Mouse (Mus musculus): ENCODE data around the gene Zfp646. TPM values are rescaled to one million over a fixed set of nuclear protein-coding genes. Genes with fewer than 3 reads are reported as not detected.
"Not testable (repeated sequence)": the region's sequence is repeated elsewhere in the genome, so short reads cannot be mapped to it uniquely, and the experiment has no call there.

Zfp646 gene
- total RNA-seq, 2 experiments from 2014 or later = 36.3 to 38.0 TPM

- no peak for DNase-seq
- intact Hi-C loops (cut with DNase I) = no loop called here
Measured at GRCm38 (mm10) chr7:127879301-127879700, 3.3 kb downstream of the Zfp646 start.

GRCm38 (mm10) chr7:127880431-127880830 is 4.4 kb downstream of the Zfp646 start:
- DNase-seq = no peak
- intact Hi-C loops (cut with DNase I) = no loop called here

DNA sequence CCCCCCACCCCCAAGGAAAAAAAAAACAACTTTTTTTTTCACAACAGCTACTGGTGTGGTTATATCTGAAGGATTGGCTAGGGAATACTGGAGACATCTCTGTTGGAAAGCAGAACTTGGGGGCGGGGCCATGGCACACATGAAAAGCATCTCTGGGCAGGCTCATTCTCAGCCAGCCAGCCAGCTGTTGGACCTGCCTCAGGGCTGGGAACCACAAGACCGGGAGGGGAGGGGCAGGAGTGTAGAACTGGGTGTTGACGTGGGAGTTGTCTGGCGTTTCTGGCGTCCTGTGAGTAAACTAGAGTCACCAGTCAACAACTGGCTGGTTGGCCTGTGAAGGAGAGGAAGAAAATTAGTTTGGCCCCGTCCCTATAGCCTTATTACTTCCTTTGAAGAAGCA is 9.9 kb downstream of the Zfp646 start:
- intact Hi-C loops (cut with DNase I) = no loop called here
- DNase-seq = no peak

GRCm38 (mm10) chr7:127886551-127886950 is 10.5 kb downstream of the Zfp646 start:
- DNase-seq = no peak
- intact Hi-C loops (cut with DNase I) = no loop called here

GRCm38 (mm10) chr7:127887191-127887590 is 11.2 kb downstream of the Zfp646 start:
- intact Hi-C loops (cut with DNase I) = no loop called here
- no peak for DNase-seq

DNA sequence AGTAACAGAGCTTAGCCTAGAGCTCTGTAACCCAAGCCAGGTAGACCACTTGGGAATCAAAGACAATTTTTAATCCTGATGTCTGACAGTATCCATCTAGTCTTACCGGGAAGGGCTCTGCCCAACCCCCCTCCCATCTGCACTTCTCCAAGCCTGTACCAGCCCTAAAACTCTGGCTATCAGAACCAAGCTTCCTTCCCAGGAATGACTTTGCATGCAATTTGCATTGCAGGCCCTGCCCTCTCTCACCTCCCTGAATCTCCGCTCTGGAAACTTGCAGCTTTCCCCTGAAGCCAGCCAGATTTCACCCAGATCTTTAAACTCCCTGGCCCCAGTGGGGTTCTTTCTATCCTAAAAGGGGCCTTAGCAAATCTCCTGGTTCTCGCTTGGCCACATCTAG is 11.8 kb downstream of the Zfp646 start:
- no peak for DNase-seq
- intact Hi-C loops (cut with DNase I) = no loop called here

GRCm38 (mm10) chr7:127888821-127889220 is 12.8 kb downstream of the Zfp646 start:
- DNase-seq = no peak
- intact Hi-C loops (cut with DNase I) = no loop called here

GRCm38 (mm10) chr7:127890798-127891197 is 14.8 kb downstream of the Zfp646 start, which contains the start of gene Prss53:
Gene Prss53 (minus strand): TSS chr7:127890970.
- intact Hi-C loops (cut with DNase I) = no loop called here
- no peak for DNase-seq

GRCm38 (mm10) chr7:127894480-127894879 is 18.5 kb downstream of the Zfp646 start:
- DNase-seq = no peak
- intact Hi-C loops (cut with DNase I) = no loop called here

DNA sequence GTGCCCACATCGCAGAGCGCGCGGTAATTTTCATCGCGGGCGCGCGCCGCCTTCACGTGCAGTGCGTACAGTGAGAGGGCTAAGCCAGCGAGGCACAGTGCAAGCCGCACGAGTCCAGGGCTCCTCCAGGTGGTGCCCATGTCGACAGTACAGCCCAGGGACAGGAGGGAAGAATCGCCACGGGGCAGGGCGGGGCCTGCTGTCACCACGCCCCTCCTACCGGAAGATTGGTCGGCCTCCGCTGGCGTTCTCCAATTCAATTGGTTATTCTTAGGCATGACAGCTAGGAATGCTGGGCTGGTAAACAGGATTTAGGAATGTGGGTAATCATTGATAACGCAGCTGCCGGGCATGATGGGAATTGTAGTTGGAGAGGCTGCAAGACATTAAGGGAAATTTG is 19.4 kb downstream of the Zfp646 start, which contains the start of the genes Gm21974 and Vkorc1:
TSS of gene Gm21974 (minus strand) at position 13 of the 400 bp plus-strand sequence.
TSS of gene Vkorc1 (minus strand) at position 176 of the 400 bp plus-strand sequence.
- peak; percentile 95 for DNase-seq
- intact Hi-C loops (cut with DNase I) = no loop called here

DNA sequence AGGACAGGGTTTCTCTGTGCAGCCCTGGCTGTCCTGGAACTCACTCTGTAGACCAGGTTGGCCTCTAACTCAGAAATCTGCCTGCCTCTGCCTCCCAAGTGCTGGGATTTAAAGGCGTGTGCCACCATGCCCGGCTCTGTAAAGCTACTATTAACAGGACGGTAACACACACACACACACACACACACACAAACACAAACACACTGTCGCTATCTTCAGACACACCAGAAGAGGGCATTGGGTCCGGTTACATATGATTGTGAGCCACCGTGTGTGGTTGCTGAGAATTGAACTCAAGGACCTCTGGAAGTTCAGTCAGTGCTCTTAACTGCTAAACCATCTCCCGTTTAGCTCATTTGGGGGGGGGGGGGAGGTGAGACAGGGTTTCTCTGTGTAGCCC is 19.9 kb downstream of the Zfp646 start:
- DNase-seq; intact Hi-C loops (cut with DNase I): not testable (repeated sequence)

DNA sequence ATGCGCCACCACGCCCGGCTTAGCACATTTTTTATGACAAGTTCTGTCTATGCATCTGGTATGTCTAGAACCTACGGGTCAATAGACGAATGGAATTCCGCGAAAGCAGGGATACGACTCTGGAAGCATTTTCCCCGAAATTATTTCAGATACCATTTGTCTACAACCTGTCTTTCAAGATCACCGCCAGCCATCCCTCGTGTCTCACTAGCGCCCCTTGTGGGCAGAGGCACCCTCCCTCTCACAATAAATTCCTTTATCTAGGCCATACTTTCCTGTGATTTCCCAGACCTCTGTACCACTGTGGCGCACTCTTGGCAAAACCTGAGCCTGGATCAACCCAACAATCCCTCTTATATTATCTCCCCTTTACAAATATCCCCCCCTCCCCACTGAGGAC is 20.4 kb downstream of the Zfp646 start:
- DNase-seq = peak; percentile 70
- intact Hi-C loops (cut with DNase I) = no loop called here

- no peak for DNase-seq
- intact Hi-C loops (cut with DNase I) = no loop called here
Measured at GRCm38 (mm10) chr7:127897542-127897941, 21.5 kb downstream of the Zfp646 start.

GRCm38 (mm10) chr7:127898179-127898956 is 22.3 kb downstream of the Zfp646 start:
- no peak for DNase-seq
- intact Hi-C loops (cut with DNase I) = no loop called here

DNA sequence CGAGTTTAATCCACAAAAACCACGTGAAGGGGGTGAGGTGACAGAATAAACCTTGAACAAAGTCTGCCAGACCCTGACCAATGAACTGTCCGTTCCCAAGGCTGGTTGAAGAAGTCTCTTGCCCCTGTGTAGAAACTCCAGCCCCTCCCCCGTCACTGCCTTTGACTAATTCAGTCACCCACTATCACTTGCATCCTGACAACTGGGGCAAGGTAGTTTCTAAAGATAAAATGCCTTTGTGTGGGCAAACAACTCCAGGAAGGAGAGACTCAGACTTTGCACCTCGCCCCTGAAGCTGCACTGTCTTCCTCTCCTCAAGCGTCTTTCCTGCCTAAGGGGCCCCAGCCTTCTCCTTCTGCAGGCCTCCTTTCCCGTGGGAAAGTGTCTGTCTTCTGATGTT is 24.0 kb downstream of the Zfp646 start:
- DNase-seq = no peak
- intact Hi-C loops (cut with DNase I) = no loop called here

DNA sequence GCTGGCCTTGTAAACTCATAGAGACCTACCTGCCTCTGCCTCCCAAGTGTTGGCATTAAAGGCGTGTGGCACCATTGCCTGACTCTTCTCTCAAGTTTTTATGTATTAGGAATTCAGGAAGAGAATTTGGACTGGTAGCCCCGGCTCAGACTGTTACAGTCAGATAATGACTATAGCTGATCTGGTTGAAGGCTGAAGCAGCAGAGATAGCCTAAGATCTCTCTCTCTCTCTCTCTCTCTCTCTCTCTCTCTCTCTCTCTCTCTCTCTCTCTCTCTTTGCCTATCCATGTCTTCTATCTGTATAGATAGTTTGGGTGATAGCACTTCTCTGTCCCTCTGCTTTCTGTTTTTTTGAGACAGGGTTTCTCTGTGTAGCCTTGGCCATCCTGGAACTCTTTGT is 25.8 kb downstream of the Zfp646 start:
- intact Hi-C loops (cut with DNase I) = no loop called here

GRCm38 (mm10) chr7:127903971-127904796 is 28.2 kb downstream of the Zfp646 start, which contains the start of gene Bckdk:
Gene Bckdk (plus strand): TSS chr7:127904082.
- intact Hi-C loops (cut with DNase I) = no loop called here
- peak; percentile 77 for DNase-seq

More for the DNA sequence above, 25.8 kb downstream of the Zfp646 start:
- no peak for DNase-seq

DNA sequence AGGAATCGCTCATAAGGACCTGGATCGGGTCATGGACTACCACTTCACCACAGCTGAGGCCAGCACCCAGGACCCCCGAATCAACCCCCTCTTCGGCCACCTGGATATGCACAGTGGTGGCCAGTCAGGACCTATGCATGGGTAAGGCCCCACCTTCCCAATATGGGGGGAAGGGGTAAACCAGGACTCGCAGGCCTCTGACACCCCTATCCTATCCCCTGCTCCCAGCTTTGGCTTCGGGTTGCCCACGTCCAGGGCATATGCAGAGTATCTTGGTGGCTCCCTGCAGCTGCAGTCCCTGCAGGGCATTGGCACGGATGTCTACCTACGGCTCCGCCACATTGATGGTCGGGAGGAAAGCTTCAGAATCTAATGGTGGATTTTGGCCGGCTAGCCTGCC is 31.9 kb downstream of the Zfp646 start:
- intact Hi-C loops (cut with DNase I) = no loop called here
- DNase-seq = no peak

DNA sequence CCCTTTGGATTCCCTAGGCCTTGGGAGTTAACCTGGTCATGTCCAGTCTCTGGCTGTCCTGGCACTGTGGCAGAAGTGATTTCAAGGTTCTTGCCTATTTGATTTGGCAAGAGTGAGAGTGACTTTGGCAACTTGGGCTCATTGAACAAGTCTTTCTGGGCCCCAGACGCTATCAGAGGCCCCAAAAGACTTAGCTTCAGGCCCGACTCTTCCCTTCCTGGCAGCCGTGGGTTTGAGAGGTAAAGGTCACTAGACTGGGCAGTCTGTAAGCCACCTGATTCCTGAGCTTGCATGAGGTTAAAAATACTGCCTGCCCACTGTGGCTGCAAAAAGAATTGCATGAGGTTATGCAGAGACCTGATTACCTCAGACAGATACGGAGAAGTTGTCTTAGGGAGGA is 32.6 kb downstream of the Zfp646 start:
- no peak for DNase-seq

GRCm38 (mm10) chr7:127912190-127912871 is 36.3 kb downstream of the Zfp646 start, which contains the start of gene Kat8:
Gene Kat8 (plus strand): TSS chr7:127912516.
- intact Hi-C loops (cut with DNase I) = no loop called here
- peak; percentile 89 for DNase-seq

More for the DNA sequence above, 32.6 kb downstream of the Zfp646 start:
- intact Hi-C loops (cut with DNase I) = no loop called here

- intact Hi-C loops (cut with DNase I) = no loop called here
- DNase-seq = no peak
Measured at GRCm38 (mm10) chr7:127912938-127913337, 36.9 kb downstream of the Zfp646 start.

Measured in left cerebral cortex, postnatal 4 days (tissue).